Mouse (Mus musculus) heart, embryonic 16.5 days (tissue): ENCODE measurements around the gene Ap2a1. TPM values are rescaled to one million over a fixed set of nuclear protein-coding genes. Genes with fewer than 3 reads are reported as not detected.

Source experiments
- ATAC-seq: fragments of 200-750 bp; cut with Nextera tagmentation; replicated peaks from 2 replicates; pipeline ENCODE4 v1.8.0; 2017; ENCODE audit warnings: moderate number of reproducible peaks; ENCODE audit not compliant: insufficient read depth, low FRiP score; ENCODE audit errors: extremely low read depth
- H3K27ac ChIP-seq: fragments of 300-500 bp; sonication (generic); 2 replicates; pipeline ENCODE4 v1.5.1; 2014; ENCODE audit warnings: mild to moderate bottlenecking, low read length, control low read depth, moderate library complexity
- H3K27me3 ChIP-seq: fragments of 300-500 bp; sonication (generic); 2 replicates; pipeline ENCODE4 v1.6.1; 2014; ENCODE audit warnings: low read length, mixed read lengths; ENCODE audit not compliant: control insufficient read depth, insufficient read depth
- H3K36me3 ChIP-seq: fragments of 300-500 bp; sonication (generic); 2 replicates; pipeline ENCODE4 v1.6.1; 2014; ENCODE audit not compliant: control insufficient read depth, insufficient read depth
- H3K4me1 ChIP-seq: fragments of 300-500 bp; sonication (generic); 2 replicates; pipeline ENCODE4 v1.6.1; 2014; ENCODE audit warnings: low read length, mixed read lengths; ENCODE audit not compliant: control insufficient read depth, insufficient read depth
- H3K4me2 ChIP-seq: fragments of 300-500 bp; sonication (generic); 2 replicates; pipeline ENCODE4 v1.6.1; 2014; ENCODE audit warnings: low read depth, mild to moderate bottlenecking, control low read depth, low read length
- H3K4me3 ChIP-seq: fragments of 300-500 bp; sonication (generic); 2 replicates; pipeline ENCODE4 v1.5.1; 2014; ENCODE audit warnings: mild to moderate bottlenecking, control low read depth, low read length
- H3K9ac ChIP-seq: fragments of 300-500 bp; sonication (generic); 2 replicates; pipeline ENCODE4 v1.6.1; 2014; ENCODE audit warnings: low read length, control low read depth
- H3K9me3 ChIP-seq: fragments of 300-500 bp; sonication (generic); replicated peaks from 2 replicates; pipeline ENCODE4 v1.6.1; 2016; ENCODE audit warnings: low read length; ENCODE audit not compliant: control insufficient read depth
- WGBS: fragments of 180-500 bp; shearing (Covaris S2); extraction: QIAGEN DNeasy Blood & Tissue Kit; methylation state at CpG from one replicate; pipeline ENCODE4 v1.1.7; 2014; 5-methylcytosine and 5-hydroxymethylcytosine counted together
- polyA plus RNA-seq: library from polyadenylated mRNA; unstranded; fragments of >200 nt; fragmentation: Nextera tagmentation; extraction: Ambion mirVana; gene quantifications from 2 replicates; pipeline ENCODE4 v1.2.1, GENCODE M21; 2015

The Ap2a1 gene
- polyA plus RNA-seq, 1 experiment from 2014 or later, result 51.8 TPM

DNA sequence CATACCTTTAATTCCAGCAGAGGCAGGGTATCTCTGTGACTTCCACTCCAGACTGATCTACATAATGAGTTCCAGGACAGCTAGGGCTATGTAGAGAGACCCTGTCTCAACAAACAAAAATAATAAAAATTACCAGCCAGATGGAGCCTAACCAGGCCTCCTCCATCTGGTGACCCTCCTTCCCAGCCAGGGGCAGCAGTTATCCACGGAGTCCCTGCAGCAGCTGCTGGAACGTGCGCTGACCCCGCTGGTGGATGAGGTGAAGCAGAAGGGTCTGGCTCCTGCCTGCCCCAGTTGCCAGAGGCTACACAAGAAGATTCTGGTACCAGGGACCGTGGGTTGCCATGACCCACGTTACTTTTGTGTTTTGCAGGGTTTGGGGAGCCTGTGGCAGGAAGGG, 27.0 kb upstream of the Ap2a1 start:
- no peak overlapping the region for H3K9ac ChIP-seq
- ATAC-seq, result no peak
- peaks cover 9% of the 10 kb centered on the region for H3K4me1 ChIP-seq

DNA sequence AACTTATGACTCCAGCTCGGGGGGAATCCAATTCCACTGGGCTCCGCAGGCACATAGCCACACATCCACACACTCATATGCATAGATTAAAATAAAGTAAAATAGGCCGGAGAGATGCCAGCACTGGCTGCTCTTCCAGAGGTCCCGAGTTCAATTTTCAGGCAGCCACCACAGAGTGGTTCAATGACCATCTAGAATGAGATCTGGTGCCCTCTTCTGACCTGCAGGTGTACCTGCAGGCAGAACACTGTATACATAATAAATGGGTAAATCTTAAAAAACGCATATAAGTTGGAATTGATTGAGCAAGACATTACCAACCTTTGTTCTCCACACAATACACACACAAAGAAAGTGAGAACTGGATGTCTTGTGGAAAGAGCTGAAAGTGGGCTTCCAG, 26.3 kb upstream of the Ap2a1 start:
- Histone ChIP-seq H3K27me3 (peaks cover 5% of the 10 kb centered on the region), H3K36me3 (no peaks in the 10 kb centered on the region), H3K4me1 (peaks cover 9% of the 10 kb centered on the region), H3K4me2 (no peak overlapping the region), H3K27ac (no peak overlapping the region), H3K4me3 (no peak overlapping the region), H3K9me3 (no peaks in the 10 kb centered on the region), H3K9ac (no peak overlapping the region)
- no peak for ATAC-seq
- WGBS, result 50% methylated on average over 5 of the region's 5 CpGs

More for the DNA sequence above, 27.0 kb upstream of the Ap2a1 start:
- H3K9me3 ChIP-seq, result no peaks in the 10 kb centered on the region
- 66% methylated on average over 6 of the region's 6 CpGs for WGBS
- no peaks in the 10 kb centered on the region for H3K36me3 ChIP-seq
- peaks cover 4% of the 10 kb centered on the region for H3K27me3 ChIP-seq
- H3K4me3 ChIP-seq, result no peak overlapping the region
- H3K4me2 ChIP-seq, result no peak overlapping the region
- no peak overlapping the region for H3K27ac ChIP-seq

DNA sequence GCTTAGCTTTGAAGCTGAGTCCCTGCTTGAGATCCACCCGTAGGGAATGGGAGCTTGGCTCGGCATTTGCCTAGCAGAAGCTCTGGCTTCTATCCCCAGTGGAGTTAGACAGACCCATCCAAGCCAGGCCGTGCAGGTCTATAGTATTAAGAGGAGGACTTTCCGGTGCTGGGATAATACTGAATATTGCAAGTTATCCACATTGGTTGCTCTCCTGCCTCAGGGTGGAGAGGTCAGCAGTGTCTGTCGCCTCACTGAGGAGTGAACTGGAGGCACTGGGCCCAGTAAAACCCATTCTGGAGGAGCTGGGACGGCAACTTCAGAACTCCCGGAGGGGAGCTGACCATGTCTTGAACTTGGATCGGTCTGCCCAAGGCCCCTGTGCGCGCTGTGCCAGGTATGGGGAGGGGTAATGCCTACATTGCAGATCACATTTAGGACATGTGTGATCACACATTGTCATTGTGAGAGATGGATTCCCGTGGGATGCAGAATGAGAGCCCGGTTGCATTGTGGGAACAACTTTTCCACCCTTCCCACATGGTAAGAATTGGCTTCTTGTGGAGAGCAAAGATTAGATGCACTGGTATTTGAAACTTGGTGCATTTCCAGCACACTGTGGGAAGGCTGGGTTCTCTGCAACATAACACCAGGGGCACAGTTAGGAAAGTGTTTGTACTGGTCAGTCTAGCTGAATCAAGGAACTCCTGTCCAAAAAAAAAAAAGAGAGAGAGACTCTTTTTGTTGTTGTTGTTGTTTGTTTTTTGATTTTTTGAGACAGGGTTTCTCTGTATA, 25.0 kb upstream of the Ap2a1 start:
- 78% methylated on average over 12 of the region's 12 CpGs for WGBS
- Histone ChIP-seq H3K9ac (no peak overlapping the region), H3K4me1 (peaks cover 9% of the 10 kb centered on the region), H3K4me2 (no peak overlapping the region), H3K27me3 (peaks cover 13% of the 10 kb centered on the region), H3K9me3 (no peaks in the 10 kb centered on the region), H3K27ac (no peak overlapping the region), H3K4me3 (no peak overlapping the region), H3K36me3 (no peaks in the 10 kb centered on the region)
- no peak for ATAC-seq

DNA sequence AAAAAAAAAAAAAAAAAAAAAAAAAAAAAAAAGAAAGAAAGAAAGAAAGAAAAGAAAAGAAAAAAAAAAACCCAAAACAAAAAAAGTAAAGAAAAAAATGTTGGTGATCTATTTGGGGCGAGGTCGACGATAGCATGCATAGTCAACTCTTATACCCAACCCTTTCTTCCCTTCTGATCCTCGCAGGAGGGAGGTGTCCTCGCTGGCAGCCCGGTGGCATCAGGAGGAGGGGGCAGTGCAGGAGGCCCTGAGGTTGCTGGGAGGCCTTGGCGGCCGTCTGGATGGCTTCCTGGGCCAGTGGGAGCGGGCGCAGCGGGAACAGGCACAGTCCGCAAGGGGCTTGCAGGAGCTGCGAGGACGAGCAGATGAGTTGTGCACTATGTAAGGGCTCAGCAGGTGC, 24.3 kb upstream of the Ap2a1 start:
- no peak overlapping the region for H3K4me2 ChIP-seq
- WGBS, result 63% methylated on average over 14 of the region's 14 CpGs
- ATAC-seq, result no peak
- no peaks in the 10 kb centered on the region for H3K36me3 ChIP-seq
- peaks cover 13% of the 10 kb centered on the region for H3K27me3 ChIP-seq
- no peak overlapping the region for H3K9ac ChIP-seq
- no peak overlapping the region for H3K4me3 ChIP-seq
- H3K9me3 ChIP-seq, result no peaks in the 10 kb centered on the region
- no peak overlapping the region for H3K27ac ChIP-seq
- peaks cover 9% of the 10 kb centered on the region for H3K4me1 ChIP-seq

DNA sequence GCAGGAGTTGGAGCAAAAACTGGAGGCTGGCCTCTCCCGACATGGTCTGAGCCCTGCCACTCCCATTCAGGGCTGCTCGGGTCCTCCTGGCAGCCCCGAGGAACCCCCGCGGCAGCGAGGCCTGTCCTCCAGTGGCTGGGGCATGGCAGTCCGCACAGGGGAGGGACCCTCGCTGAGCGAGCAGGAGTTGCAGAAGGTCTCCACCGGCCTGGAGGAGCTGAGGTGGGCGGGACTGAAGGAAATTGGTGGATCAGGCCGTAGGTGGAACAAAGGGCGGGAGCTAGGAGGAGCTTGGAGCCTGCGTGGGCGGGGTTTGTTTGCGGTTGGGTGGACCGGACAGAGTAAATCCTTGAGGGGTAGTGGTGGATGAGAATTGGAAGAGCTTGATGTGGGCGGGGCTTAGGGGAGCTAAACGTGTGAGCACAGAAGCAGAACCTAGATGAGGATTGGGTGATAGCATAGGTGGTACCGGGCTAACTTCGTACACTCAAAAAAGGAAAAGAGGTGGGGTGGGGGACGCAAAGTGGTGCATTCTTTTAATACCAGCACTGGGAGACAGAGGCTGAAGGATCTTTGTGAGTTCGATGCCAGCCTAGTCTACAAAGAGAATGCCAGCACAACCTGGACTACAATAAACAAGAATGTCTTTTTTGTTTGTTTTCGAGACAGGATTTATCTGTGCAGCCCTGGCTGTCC, 23.5 kb upstream of the Ap2a1 start:
- Histone ChIP-seq H3K36me3 (no peaks in the 10 kb centered on the region), H3K4me3 (peak overlapping the region; percentile 59), H3K9me3 (no peaks in the 10 kb centered on the region), H3K27me3 (peaks cover 13% of the 10 kb centered on the region), H3K9ac (peak overlapping the region; percentile 70), H3K4me2 (peak overlapping the region; percentile 92), H3K27ac (peak overlapping the region; percentile 49; the same call in 1 of the 2 replicates), H3K4me1 (peaks cover 9% of the 10 kb centered on the region)
- ATAC-seq, result peak; percentile 89
- WGBS, result 6% methylated on average over 24 of the region's 24 CpGs

DNA sequence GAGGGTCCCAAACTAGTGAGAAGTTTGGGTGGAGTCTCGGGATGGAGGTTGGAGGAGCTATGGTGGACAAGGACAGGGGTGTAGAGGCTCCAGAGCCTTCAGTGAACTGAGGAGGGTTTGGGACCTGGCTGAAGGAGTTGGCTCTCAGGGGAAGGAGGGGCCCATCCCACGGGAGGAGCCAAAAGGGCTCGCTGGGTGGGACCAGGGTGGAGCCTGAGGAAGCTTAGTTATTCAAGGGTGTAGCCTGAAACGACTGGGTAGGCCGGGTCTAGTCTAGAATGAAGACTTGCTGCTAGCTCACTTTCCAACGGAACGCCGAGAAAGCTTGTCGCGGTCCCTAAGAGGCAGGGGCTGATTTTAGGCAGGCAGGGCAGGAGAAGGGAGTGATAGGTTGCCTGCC, 22.7 kb upstream of the Ap2a1 start:
- no peaks in the 10 kb centered on the region for H3K36me3 ChIP-seq
- peaks cover 13% of the 10 kb centered on the region for H3K27me3 ChIP-seq
- H3K4me2 ChIP-seq, result peak overlapping the region; percentile 92
- H3K9ac ChIP-seq, result peak overlapping the region; percentile 70
- H3K4me1 ChIP-seq, result peaks cover 9% of the 10 kb centered on the region
- under 1% methylated on average over 10 of the region's 10 CpGs for WGBS
- no peak overlapping the region for H3K27ac ChIP-seq
- peak; percentile 42; the same call in 1 of the 2 replicates for ATAC-seq
- H3K4me3 ChIP-seq, result peak overlapping the region; percentile 59
- no peaks in the 10 kb centered on the region for H3K9me3 ChIP-seq

DNA sequence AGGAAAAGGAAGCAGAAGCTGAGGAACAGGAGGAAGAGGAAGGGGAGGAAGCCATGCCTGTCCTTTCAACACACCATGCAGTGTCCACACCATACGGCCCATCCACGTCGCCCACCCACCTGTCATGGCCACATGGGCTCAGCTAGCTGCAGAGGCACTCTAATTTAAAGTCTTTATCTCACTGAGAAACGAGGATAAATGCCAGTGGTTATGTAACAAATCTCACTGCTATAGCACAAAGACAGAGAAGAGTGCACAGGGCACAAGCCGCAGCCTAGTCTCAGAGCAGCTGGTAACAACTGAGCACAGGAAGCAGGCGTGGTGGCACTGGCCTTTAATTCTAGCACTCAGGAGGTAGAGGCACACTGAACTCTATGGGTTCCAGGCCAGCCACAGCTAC, 20.6 kb upstream of the Ap2a1 start:
- H3K4me3 ChIP-seq, result no peak overlapping the region
- H3K4me2 ChIP-seq, result no peak overlapping the region
- H3K4me1 ChIP-seq, result peaks cover 9% of the 10 kb centered on the region
- peaks cover 13% of the 10 kb centered on the region for H3K27me3 ChIP-seq
- 67% methylated on average over 6 of the region's 6 CpGs for WGBS
- no peaks in the 10 kb centered on the region for H3K36me3 ChIP-seq
- no peak for ATAC-seq
- no peak overlapping the region for H3K27ac ChIP-seq
- no peak overlapping the region for H3K9ac ChIP-seq
- H3K9me3 ChIP-seq, result no peaks in the 10 kb centered on the region

DNA sequence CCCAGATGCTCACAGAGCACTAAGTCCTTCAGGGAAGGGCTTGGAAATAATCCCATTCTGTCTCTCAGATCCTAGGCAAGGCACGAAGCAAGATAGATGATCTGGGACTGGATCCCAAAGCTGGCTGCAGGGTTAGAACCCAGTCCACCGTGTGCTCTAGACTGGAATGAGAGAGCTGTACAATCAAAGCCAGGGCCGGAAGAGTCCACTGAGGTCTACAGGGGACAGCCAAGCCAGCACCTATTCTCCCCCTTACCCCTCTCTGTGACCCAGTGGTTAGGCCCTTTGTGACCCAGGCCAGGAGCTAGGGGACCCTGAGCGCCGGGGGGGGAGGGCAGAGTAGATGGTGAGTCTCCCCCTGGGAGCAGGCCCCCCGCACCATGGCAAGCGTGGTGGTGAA, 13.6 kb upstream of the Ap2a1 start, which contains the start of gene Tsks:
Gene Tsks, plus strand, starts transcription at position 301 of the 400 bp plus-strand sequence.
- Histone ChIP-seq H3K27me3 (no peaks in the 10 kb centered on the region), H3K4me3 (no peak within 1 kb of the TSS), H3K4me2 (no peak within 1 kb of the TSS), H3K9me3 (no peaks in the 10 kb centered on the region), H3K4me1 (no peaks in the 10 kb centered on the region), H3K27ac (no peak within 1 kb of the TSS), H3K9ac (no peak within 1 kb of the TSS), H3K36me3 (no peaks in the 10 kb centered on the region)
- ATAC-seq, result no peak
- 77% methylated on average over 7 of the region's 7 CpGs for WGBS

DNA sequence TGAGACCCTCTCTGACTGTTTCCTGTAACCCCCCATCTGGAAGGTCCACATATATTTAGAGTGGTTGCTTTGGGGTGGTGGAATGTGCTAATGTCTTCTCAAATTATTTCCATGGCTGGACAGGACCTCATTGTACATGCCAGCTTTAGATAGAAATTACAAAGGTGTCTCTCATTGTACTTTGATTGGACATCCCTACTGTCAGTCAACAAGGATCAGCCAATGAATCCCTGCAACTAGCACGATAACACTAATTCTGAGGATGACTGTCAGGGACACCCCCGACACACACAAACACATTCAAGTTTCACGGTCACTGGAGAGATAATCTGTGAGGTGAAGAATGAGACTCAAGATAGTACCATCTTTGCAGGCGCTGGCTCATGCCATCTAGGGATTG, 9.4 kb upstream of the Ap2a1 start:
- no peaks in the 10 kb centered on the region for H3K36me3 ChIP-seq
- no peak for ATAC-seq
- WGBS, result 80% methylated on average over 4 of the region's 4 CpGs

More for the DNA sequence above, 9.4 kb upstream of the Ap2a1 start:
- H3K9me3 ChIP-seq, result peaks cover 7% of the 10 kb centered on the region
- H3K9ac ChIP-seq, result no peak overlapping the region
- H3K4me3 ChIP-seq, result no peak overlapping the region
- H3K4me2 ChIP-seq, result no peak overlapping the region
- H3K27ac ChIP-seq, result no peak overlapping the region
- H3K4me1 ChIP-seq, result no peaks in the 10 kb centered on the region
- H3K27me3 ChIP-seq, result no peaks in the 10 kb centered on the region
